Mouse (Mus musculus) frontal cortex, adult 2 months (tissue): ENCODE data around the gene Fam20b. TPM values are rescaled to one million over a fixed set of nuclear protein-coding genes. Genes with fewer than 3 reads are reported as not detected.
A peak's percentile ranks its signal among the peaks of the same experiment; 100 is the strongest.

ENCODE experiments used
- DNase-seq, 2 experiments: peaks; one replicate each; pipeline ENCODE4 v3.0.0; 2022; ENCODE audit warnings: low spot score in 1 of 2; ENCODE audit errors: extremely low spot score in 1 of 2
- polyA plus RNA-seq: library from polyadenylated mRNA; depleted of rRNA; stranded (reverse); fragments of >200 nt; gene quantifications from 2 replicates; pipeline ENCODE4 v1.2.3, GENCODE M21; 2012; rRNA removed

Fam20b gene
- polyA plus RNA-seq, 1 experiment: 43.9 TPM

DNA sequence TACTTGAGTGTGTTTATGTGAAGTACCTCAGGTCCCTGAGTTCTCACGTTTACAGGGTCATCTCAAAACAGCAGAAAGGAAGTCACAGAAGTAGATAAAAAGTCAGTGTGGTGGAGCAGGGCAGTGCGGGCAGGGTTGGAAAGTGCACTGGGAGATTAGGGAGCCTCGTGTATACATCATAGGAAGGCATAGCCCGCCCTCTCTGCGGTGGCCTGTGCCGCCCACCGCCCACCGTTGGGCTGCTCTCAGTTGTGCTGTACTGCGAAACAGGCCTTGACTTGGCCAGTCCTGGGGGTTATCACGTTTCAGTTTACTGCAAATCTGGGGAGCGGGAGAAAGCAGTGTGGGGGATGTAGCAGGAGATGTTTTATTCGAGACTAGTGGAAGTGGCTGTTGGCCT is 76.1 kb downstream of the Fam20b start:
- DNase-seq: no peak

DNA sequence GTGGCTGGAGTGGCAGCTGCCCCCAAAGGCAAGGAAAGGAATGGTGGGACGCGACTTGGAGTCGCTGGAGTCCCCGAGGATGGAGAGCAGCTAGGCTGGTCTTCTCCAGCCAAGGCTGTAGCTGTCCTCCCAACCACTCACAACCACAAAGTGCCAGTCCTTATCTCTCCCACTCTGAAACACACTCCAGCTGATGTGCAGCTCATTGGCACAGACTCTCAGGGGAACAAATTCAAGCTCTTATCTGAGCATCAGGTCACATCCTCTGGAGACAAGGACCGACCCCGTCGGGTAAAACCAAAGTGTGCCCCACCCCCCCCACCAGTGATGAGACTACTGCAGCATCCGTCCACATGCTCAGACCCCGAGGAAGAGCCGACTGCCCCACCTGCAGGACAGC is 77.1 kb downstream of the Fam20b start:
- no peak for DNase-seq

DNA sequence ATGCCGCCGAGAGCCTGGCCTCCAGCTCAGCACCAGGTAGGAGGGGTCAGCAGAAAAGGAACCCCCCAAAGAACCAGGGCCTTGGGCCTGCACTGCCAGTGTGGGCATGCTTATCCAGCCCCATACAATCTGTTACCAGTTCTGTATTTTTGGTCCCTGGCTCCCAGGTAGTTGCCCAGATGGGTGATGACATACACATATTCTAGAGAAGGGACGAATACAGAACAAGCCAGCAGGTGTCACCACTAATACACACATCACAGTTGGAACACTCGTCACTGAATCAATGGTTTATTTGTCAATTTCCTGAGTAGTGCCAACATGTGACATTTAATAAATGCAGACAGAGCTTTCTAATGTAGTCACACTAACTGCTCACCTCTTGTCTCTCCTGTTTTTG is 78.3 kb downstream of the Fam20b start:
- no peak for DNase-seq

DNA sequence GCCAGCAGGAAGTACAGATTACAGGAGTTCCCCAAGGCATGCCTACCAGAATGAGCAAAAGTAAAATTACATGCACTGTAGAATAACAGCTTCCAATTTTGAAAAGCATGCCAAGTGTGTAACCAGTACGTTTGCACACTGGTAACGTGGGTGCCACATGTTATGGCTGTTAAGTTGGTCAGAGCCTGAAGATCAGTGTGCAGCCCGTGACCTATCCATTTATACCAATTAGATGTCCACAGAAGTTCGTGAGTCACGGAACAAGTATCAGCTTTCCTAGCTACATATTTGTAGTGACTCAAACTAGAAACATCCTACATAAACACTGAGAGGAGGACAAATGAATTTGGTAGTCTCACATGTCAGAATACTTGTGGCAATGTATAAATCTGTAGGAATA is 79.4 kb downstream of the Fam20b start:
- no peak for DNase-seq

DNA sequence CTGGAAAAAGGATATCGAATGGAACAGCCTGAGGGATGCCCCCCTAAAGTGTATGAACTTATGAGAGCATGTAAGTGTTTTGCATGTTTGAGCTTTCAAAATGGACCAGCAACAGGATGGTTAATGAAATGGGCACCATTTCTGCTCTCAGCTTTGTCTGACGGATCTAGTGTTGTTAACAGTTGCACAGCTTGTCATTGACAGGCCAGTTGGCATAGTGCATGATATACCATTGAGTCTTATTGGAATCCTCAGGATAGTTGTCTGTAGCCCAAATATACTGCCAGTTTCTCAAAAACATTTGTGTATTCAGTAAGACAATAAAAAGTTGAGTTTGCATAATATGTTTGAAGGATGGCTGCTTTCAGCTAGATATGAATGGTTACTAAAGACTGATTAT is 83.7 kb downstream of the Fam20b start:
- DNase-seq: no peak

DNA sequence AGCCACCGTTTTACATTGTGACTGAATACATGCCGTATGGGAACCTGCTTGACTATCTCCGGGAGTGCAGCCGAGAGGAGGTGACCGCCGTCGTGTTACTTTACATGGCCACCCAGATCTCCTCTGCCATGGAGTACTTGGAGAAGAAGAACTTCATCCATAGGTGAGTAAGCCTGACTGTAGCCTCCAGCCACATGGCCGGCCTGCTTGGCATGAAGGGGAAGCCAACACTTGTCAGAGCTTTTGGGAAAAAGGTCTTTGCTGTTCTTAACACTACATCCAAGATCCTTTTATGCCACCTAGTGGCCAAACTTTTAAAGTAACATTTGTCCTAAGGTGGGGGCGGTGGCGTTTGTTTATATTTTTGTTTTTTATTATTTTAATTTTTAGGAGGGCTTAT is 85.8 kb downstream of the Fam20b start:
- DNase-seq: peak; percentile 22 to 82

DNA sequence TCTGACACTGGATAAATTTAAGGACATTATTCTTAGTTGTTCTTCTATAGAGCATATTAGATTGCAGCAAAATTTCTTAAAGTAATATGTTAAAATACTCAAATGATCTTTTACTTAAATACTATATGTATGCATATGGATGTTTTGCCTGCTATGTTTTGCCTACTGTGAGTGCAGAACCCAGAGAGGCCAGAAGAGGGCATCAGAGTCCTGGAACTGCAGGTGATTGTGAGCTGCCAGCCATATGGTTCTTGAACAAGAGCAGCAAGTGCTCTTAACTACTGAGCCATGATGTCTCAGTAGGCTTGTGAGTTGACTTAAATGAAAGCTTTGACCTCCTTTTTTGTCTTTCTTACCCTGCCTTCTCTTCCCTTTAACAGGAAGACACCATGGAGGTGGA is 87.9 kb downstream of the Fam20b start:
- DNase-seq: no peak

DNA sequence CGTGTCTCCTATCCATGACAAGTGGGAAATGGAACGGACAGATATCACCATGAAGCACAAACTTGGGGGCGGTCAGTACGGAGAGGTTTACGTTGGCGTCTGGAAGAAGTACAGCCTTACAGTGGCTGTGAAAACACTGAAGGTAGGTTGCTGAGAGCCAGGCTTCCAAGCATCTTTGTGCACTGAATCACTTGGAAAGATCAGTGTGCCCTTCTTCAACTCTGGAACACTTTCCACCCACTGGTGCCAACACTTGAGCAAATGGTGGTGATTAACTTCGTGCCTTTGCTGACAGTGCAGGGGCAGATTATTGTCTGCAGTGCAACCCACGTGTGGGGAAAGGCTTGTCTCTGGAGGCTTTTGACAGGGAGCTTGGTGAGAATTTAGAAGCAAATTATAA is 88.9 kb downstream of the Fam20b start:
- DNase-seq: peak; percentile 37 to 73

Other genes with a start within 250 kb of the Fam20b start
- 20.3 and 23.5 TPM in 2 replicates for gene Soat1, start 244.8 kb downstream of the Fam20b start, polyA plus RNA-seq
- gene Gm10031, start 195.1 kb downstream of the Fam20b start, polyA plus RNA-seq: 5.1 and 8.1 TPM in 2 replicates
- gene Abl2, start 160.3 kb downstream of the Fam20b start, polyA plus RNA-seq: 33.4 and 34.1 TPM in 2 replicates
- gene Tor3a, start 44.7 kb downstream of the Fam20b start, polyA plus RNA-seq: 6.2 and 6.6 TPM in 2 replicates
- gene Angptl1, start 119.5 kb upstream of the Fam20b start, polyA plus RNA-seq: 1.4 and 1.9 TPM in 2 replicates
- gene Ralgps2, start 220.5 kb upstream of the Fam20b start, polyA plus RNA-seq: 32.5 and 35.4 TPM in 2 replicates